Mouse (Mus musculus): ENCODE results near the gene Hoxb6.
A peak's percentile ranks its signal among the peaks of the same experiment; 100 is the strongest.

Gene Hoxb6

GRCm38 (mm10) chr11:96334998-96335397 is 42.7 kb downstream of the Hoxb6 start:
- DNase-seq (ENCODE audit: low read depth, low spot score), result no peak

- no peak for DNase-seq (ENCODE audit: low read depth, low spot score)
These were observed 44.3 kb downstream of the Hoxb6 start for GRCm38 (mm10) chr11:96336597-96336996.

GRCm38 (mm10) chr11:96337026-96337425 is 44.8 kb downstream of the Hoxb6 start:
- no peak for DNase-seq (ENCODE audit: low read depth, low spot score)

GRCm38 (mm10) chr11:96338957-96339855 is 46.9 kb downstream of the Hoxb6 start:
- no peak for DNase-seq (ENCODE audit: low read depth, low spot score)

GRCm38 (mm10) chr11:96340698-96341365 is 48.6 kb downstream of the Hoxb6 start:
- DNase-seq (ENCODE audit: low read depth, low spot score), result peak; percentile 81

- no peak for DNase-seq (ENCODE audit: low read depth, low spot score)
These were observed 49.7 kb downstream of the Hoxb6 start for GRCm38 (mm10) chr11:96341701-96342575.

- DNase-seq (ENCODE audit: low read depth, low spot score), result no peak
These were observed 50.3 kb downstream of the Hoxb6 start for GRCm38 (mm10) chr11:96342576-96342930.

GRCm38 (mm10) chr11:96343206-96343745 is 51.0 kb downstream of the Hoxb6 start:
- no peak for DNase-seq (ENCODE audit: low read depth, low spot score)

GRCm38 (mm10) chr11:96344061-96344877 is 52.0 kb downstream of the Hoxb6 start:
- DNase-seq (ENCODE audit: low read depth, low spot score), result no peak

GRCm38 (mm10) chr11:96344878-96345159 is 52.5 kb downstream of the Hoxb6 start:
- no peak for DNase-seq (ENCODE audit: low read depth, low spot score)

GRCm38 (mm10) chr11:96345220-96345892 is 53.1 kb downstream of the Hoxb6 start:
- no peak for DNase-seq (ENCODE audit: low read depth, low spot score)

- no peak for DNase-seq (ENCODE audit: low read depth, low spot score)
These were observed 53.9 kb downstream of the Hoxb6 start for GRCm38 (mm10) chr11:96345893-96346806.

GRCm38 (mm10) chr11:96346916-96347520 is 54.7 kb downstream of the Hoxb6 start:
- no peak for DNase-seq (ENCODE audit: low read depth, low spot score)

GRCm38 (mm10) chr11:96347717-96348116 is 55.4 kb downstream of the Hoxb6 start:
- DNase-seq (ENCODE audit: low read depth, low spot score), result no peak

GRCm38 (mm10) chr11:96348141-96348928 is 56.1 kb downstream of the Hoxb6 start:
- DNase-seq (ENCODE audit: low read depth, low spot score), result no peak

- DNase-seq (ENCODE audit: low read depth, low spot score), result no peak
These were observed 56.7 kb downstream of the Hoxb6 start for GRCm38 (mm10) chr11:96348988-96349387.

GRCm38 (mm10) chr11:96349491-96350340 is 57.4 kb downstream of the Hoxb6 start:
- DNase-seq (ENCODE audit: low read depth, low spot score), result no peak

All from forelimb bud, embryonic 11.5 days (tissue).